Mouse (Mus musculus): ENCODE measurements around the gene Krtap9-3.

DNA sequence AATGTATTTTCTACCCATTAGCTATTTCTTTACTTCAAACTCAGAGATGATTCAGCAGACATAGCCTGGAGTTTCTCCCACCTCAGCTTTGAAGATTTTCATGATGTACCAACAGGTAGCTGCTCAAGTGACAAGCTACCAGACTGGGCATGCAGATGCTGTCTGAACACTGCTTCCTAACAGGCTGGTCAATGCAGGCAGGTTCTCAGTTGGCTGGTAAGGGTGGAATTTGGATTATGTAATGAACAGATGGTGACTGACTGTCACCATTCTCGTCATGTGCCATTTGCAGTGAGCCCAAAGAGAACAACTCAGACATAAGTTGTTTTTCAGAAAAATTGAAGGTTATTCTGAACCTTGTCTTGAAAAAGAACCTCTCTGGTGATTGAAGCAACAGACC is 11.2 kb upstream of the Krtap9-3 start:
- TF ChIP-seq GATA1 (IDR thresholded peaks at IDR 0.05; ENCODE audit: low read length) (no peak), TAL1 (IDR thresholded peaks at IDR 0.05; ENCODE audit: low read length) (no peak)
